Mouse (Mus musculus) intestine, embryonic 14.5 days (tissue): ENCODE results near the gene Emc10. TPM values are rescaled to one million over a fixed set of nuclear protein-coding genes. Genes with fewer than 3 reads are reported as not detected.

Source experiments
- ATAC-seq: fragments of 200-750 bp; cut with Nextera tagmentation; replicated peaks from 2 replicates; pipeline ENCODE4 v1.8.0; 2017; ENCODE audit warnings: low read depth, moderate number of reproducible peaks, moderate TSS enrichment, moderate library complexity; ENCODE audit not compliant: low FRiP score, low TSS enrichment
- DNase-seq: peaks from one replicate; pipeline ENCODE4 v3.0.0-alpha.2; 2018; ENCODE audit warnings: low spot score
- H3K27ac ChIP-seq: fragments of 300-500 bp; sonication (generic); 2 replicates; pipeline ENCODE4 v1.5.1; 2014; ENCODE audit warnings: low read depth, mild to moderate bottlenecking, control low read depth
- H3K27me3 ChIP-seq: fragments of 300-500 bp; sonication (generic); replicated peaks from 2 replicates; pipeline ENCODE4 v1.6.1; 2014; ENCODE audit warnings: low read length, control low read depth; ENCODE audit not compliant: control insufficient read depth, insufficient read depth
- H3K36me3 ChIP-seq: fragments of 300-500 bp; sonication (generic); 2 replicates; pipeline ENCODE4 v1.6.1; 2014; ENCODE audit warnings: low read length, control low read depth; ENCODE audit not compliant: control insufficient read depth, insufficient read depth
- H3K4me1 ChIP-seq: fragments of 300-500 bp; sonication (generic); replicated peaks from 2 replicates; pipeline ENCODE4 v1.6.1; 2014; ENCODE audit warnings: low read length, control low read depth, mixed read lengths; ENCODE audit not compliant: control insufficient read depth, insufficient read depth
- H3K4me2 ChIP-seq: fragments of 300-500 bp; sonication (generic); 2 replicates; pipeline ENCODE4 v1.6.1; 2014; ENCODE audit warnings: low read length
- H3K4me3 ChIP-seq: fragments of 300-500 bp; sonication (generic); 2 replicates; pipeline ENCODE4 v1.5.1; 2014; ENCODE audit warnings: low read depth, low read length, control low read depth, mixed read lengths
- H3K9ac ChIP-seq: fragments of 300-500 bp; sonication (generic); 2 replicates; pipeline ENCODE4 v1.6.1; 2014; ENCODE audit warnings: mild to moderate bottlenecking, low read length
- H3K9me3 ChIP-seq: fragments of 300-500 bp; sonication (generic); 2 replicates; pipeline ENCODE4 v1.6.1; 2016; ENCODE audit warnings: low read length, control low read depth; ENCODE audit not compliant: control insufficient read depth
- WGBS: fragments of 180-500 bp; shearing (Covaris S2); extraction: QIAGEN DNeasy Blood & Tissue Kit; methylation state at CpG from one replicate; pipeline ENCODE4 v1.1.7; 2014; 5-methylcytosine and 5-hydroxymethylcytosine counted together
- polyA plus RNA-seq: library from polyadenylated mRNA; unstranded; fragments of >200 nt; fragmentation: Nextera tagmentation; extraction: Ambion mirVana; gene quantifications from 2 replicates; pipeline ENCODE4 v1.2.1, GENCODE M21; 2014

The Emc10 gene
- polyA plus RNA-seq: 107 and 116 TPM in 2 replicates

- Histone ChIP-seq H3K4me3 (peak within 1 kb of the TSS; percentile 92), H3K27me3 (no peaks in the 10 kb centered on the region; the same call in 1 of the 2 replicates), H3K36me3 (peaks cover 30% of the 10 kb centered on the region), H3K9ac (peak within 1 kb of the TSS; percentile 86), H3K4me2 (peak within 1 kb of the TSS; percentile 92), H3K27ac (peak within 1 kb of the TSS; percentile 94), H3K9me3 (no peaks in the 10 kb centered on the region), H3K4me1 (peaks cover 9% of the 10 kb centered on the region)
- under 1% methylated on average over 58 of the region's 58 CpGs for WGBS
- ATAC-seq (peak; percentile 98), DNase-seq (peak; percentile 98)
Measured at GRCm38 (mm10) chr7:44495992-44496770, at the start of gene Emc10, which contains the start of gene Fam71e1. Emc10 (minus strand) TSS chr7:44496529. Fam71e1 (plus strand) TSS chr7:44496581.

DNA sequence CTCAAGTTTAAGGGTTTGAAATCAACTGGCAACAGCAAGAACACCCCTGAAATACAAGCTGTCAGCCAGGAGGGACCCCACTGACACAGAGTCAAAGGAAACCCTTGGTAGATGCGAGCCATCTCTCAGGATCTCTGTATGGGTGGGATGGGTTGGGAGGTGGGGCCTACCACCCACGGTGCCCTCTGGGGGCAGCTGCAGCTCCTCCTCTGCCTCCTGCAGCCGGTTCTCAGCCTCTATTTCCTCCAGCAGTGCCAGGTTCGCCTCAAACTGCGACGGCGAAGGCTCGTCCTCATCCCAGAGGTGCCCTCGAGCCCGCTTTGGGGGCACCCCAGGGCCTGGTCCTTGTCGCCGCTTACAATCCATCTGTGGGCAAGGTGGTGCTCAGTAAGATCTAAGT, 46.7 kb upstream of the Emc10 start:
- WGBS: 82% methylated on average over 12 of the region's 12 CpGs
- ATAC-seq: no peak
- H3K4me3 ChIP-seq: no peak overlapping the region
- no peak for DNase-seq
- H3K9ac ChIP-seq: no peak overlapping the region
- no peak overlapping the region for H3K4me2 ChIP-seq
- H3K27ac ChIP-seq: no peak overlapping the region
- peaks cover 12% of the 10 kb centered on the region for H3K4me1 ChIP-seq
- H3K27me3 ChIP-seq: no peaks in the 10 kb centered on the region
- H3K36me3 ChIP-seq: peaks cover 45% of the 10 kb centered on the region
- no peaks in the 10 kb centered on the region for H3K9me3 ChIP-seq

GRCm38 (mm10) chr7:44542555-44542954, 46.2 kb upstream of the Emc10 start:
- Histone ChIP-seq H3K9ac (no peak overlapping the region), H3K9me3 (no peaks in the 10 kb centered on the region), H3K4me2 (no peak overlapping the region), H3K4me3 (no peak overlapping the region), H3K27me3 (no peaks in the 10 kb centered on the region), H3K36me3 (peaks cover 50% of the 10 kb centered on the region), H3K27ac (no peak overlapping the region), H3K4me1 (peaks cover 7% of the 10 kb centered on the region)
- ATAC-seq: no peak
- DNase-seq: no peak
- 91% methylated on average over 11 of the region's 11 CpGs for WGBS

GRCm38 (mm10) chr7:44538756-44539624, 42.7 kb upstream of the Emc10 start:
- no peaks in the 10 kb centered on the region for H3K9me3 ChIP-seq
- no peak for DNase-seq
- H3K4me3 ChIP-seq: no peak overlapping the region
- no peak overlapping the region for H3K27ac ChIP-seq
- H3K4me2 ChIP-seq: no peak overlapping the region
- H3K27me3 ChIP-seq: no peaks in the 10 kb centered on the region
- no peak for ATAC-seq
- H3K4me1 ChIP-seq: no peaks in the 10 kb centered on the region
- WGBS: 91% methylated on average over 41 of the region's 41 CpGs
- H3K9ac ChIP-seq: no peak overlapping the region
- peaks cover 86% of the 10 kb centered on the region for H3K36me3 ChIP-seq

DNA sequence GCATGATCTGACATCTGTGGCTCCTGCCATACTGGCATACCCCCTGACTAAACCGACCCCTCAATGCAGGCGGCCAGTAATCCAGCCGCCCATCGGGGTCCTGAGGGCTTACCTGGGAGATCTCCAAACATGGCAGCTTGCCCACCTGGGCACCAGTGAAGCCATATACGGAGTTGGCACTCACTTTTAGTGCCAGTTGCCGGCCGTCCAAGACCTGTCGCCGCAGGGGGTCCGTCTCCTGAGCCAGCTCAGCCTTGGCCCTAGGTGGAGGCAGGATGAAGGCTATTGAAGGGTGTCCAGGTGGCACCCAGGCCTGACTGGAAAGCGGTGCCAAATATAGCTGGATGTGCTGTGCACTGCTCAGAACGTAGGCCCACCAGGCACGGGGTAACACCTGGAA, 41.2 kb upstream of the Emc10 start:
- peaks cover 93% of the 10 kb centered on the region for H3K36me3 ChIP-seq
- 93% methylated on average over 13 of the region's 13 CpGs for WGBS
- DNase-seq (no peak), ATAC-seq (no peak)
- H3K9me3 ChIP-seq: no peaks in the 10 kb centered on the region
- no peak overlapping the region for H3K4me3 ChIP-seq
- H3K27ac ChIP-seq: no peak overlapping the region
- no peak overlapping the region for H3K4me2 ChIP-seq
- no peak overlapping the region for H3K9ac ChIP-seq
- no peaks in the 10 kb centered on the region for H3K4me1 ChIP-seq
- no peaks in the 10 kb centered on the region for H3K27me3 ChIP-seq

GRCm38 (mm10) chr7:44537009-44537408, 40.7 kb upstream of the Emc10 start:
- Histone ChIP-seq H3K4me2 (no peak overlapping the region), H3K27me3 (no peaks in the 10 kb centered on the region), H3K9me3 (no peaks in the 10 kb centered on the region), H3K4me3 (no peak overlapping the region), H3K4me1 (no peaks in the 10 kb centered on the region), H3K9ac (no peak overlapping the region), H3K27ac (no peak overlapping the region), H3K36me3 (peaks cover 88% of the 10 kb centered on the region)
- WGBS: 79% methylated on average over 7 of the region's 7 CpGs
- ATAC-seq (no peak), DNase-seq (no peak)

GRCm38 (mm10) chr7:44536590-44536968, 40.2 kb upstream of the Emc10 start:
- no peak for ATAC-seq
- WGBS: 91% methylated on average over 6 of the region's 6 CpGs
- H3K4me1 ChIP-seq: no peaks in the 10 kb centered on the region
- DNase-seq: no peak
- no peak overlapping the region for H3K4me2 ChIP-seq
- H3K9me3 ChIP-seq: no peaks in the 10 kb centered on the region
- H3K27ac ChIP-seq: no peak overlapping the region
- no peak overlapping the region for H3K9ac ChIP-seq
- peaks cover 87% of the 10 kb centered on the region for H3K36me3 ChIP-seq
- H3K4me3 ChIP-seq: no peak overlapping the region
- H3K27me3 ChIP-seq: no peaks in the 10 kb centered on the region

GRCm38 (mm10) chr7:44535657-44536589, 39.6 kb upstream of the Emc10 start:
- DNase-seq: no peak
- no peaks in the 10 kb centered on the region for H3K27me3 ChIP-seq
- H3K4me3 ChIP-seq: no peak overlapping the region
- H3K9ac ChIP-seq: no peak overlapping the region
- H3K4me1 ChIP-seq: no peaks in the 10 kb centered on the region
- no peak for ATAC-seq
- H3K27ac ChIP-seq: no peak overlapping the region
- H3K4me2 ChIP-seq: no peak overlapping the region
- H3K36me3 ChIP-seq: peaks cover 81% of the 10 kb centered on the region
- WGBS: 93% methylated on average over 27 of the region's 27 CpGs
- H3K9me3 ChIP-seq: no peaks in the 10 kb centered on the region
